Mouse (Mus musculus) neural tube, embryonic 13.5 days (tissue): ENCODE results near the gene Sppl2a. TPM values are rescaled to one million over a fixed set of nuclear protein-coding genes. Genes with fewer than 3 reads are reported as not detected.
"Not testable (repeated sequence)": the region's sequence is repeated elsewhere in the genome, so short reads cannot be mapped to it uniquely, and the experiment has no call there.

Source experiments
- ATAC-seq: fragments of 200-750 bp; cut with Nextera tagmentation; 2 replicates; pipeline ENCODE4 v1.8.0; 2017; ENCODE audit warnings: low read depth, mild to moderate bottlenecking, moderate TSS enrichment, moderate library complexity
- H3K27ac ChIP-seq: fragments of 300-500 bp; sonication (generic); replicated peaks from 2 replicates; pipeline ENCODE4 v1.5.1; 2015; ENCODE audit warnings: moderate library complexity, mild to moderate bottlenecking, inconsistent platforms
- H3K27me3 ChIP-seq: fragments of 300-500 bp; sonication (generic); 2 replicates; pipeline ENCODE4 v1.6.1; 2015; ENCODE audit warnings: mild to moderate bottlenecking, inconsistent platforms
- H3K36me3 ChIP-seq: fragments of 300-500 bp; sonication (generic); 2 replicates; pipeline ENCODE4 v1.6.1; 2015; ENCODE audit warnings: mild to moderate bottlenecking, inconsistent platforms
- H3K4me1 ChIP-seq: fragments of 300-500 bp; sonication (generic); replicated peaks from 2 replicates; pipeline ENCODE4 v1.6.1; 2015; ENCODE audit warnings: inconsistent platforms
- H3K4me2 ChIP-seq: fragments of 300-500 bp; sonication (generic); 2 replicates; pipeline ENCODE4 v1.6.1; 2015; ENCODE audit warnings: inconsistent platforms, mild to moderate bottlenecking, moderate library complexity
- H3K4me3 ChIP-seq: fragments of 300-500 bp; sonication (generic); 2 replicates; pipeline ENCODE4 v1.5.1; 2015; ENCODE audit warnings: mild to moderate bottlenecking, inconsistent platforms
- H3K9ac ChIP-seq: fragments of 300-500 bp; sonication (generic); 2 replicates; pipeline ENCODE4 v1.6.1; 2015; ENCODE audit warnings: moderate library complexity, mild to moderate bottlenecking, inconsistent platforms
- H3K9me3 ChIP-seq: fragments of 300-500 bp; sonication (generic); 2 replicates; pipeline ENCODE4 v1.6.1; 2016; ENCODE audit warnings: inconsistent platforms
- WGBS: fragments of 180-500 bp; shearing (Covaris S2); methylation state at CpG from one replicate; pipeline ENCODE4 v1.1.7; 2015; 5-methylcytosine and 5-hydroxymethylcytosine counted together
- polyA plus RNA-seq: library from polyadenylated mRNA; unstranded; fragments of >200 nt; fragmentation: Nextera tagmentation; extraction: Ambion mirVana; gene quantifications from 2 replicates; pipeline ENCODE4 v1.2.1, GENCODE M21; 2015

The Sppl2a gene
- polyA plus RNA-seq, 1 experiment from 2014 or later: 28.5 TPM

DNA sequence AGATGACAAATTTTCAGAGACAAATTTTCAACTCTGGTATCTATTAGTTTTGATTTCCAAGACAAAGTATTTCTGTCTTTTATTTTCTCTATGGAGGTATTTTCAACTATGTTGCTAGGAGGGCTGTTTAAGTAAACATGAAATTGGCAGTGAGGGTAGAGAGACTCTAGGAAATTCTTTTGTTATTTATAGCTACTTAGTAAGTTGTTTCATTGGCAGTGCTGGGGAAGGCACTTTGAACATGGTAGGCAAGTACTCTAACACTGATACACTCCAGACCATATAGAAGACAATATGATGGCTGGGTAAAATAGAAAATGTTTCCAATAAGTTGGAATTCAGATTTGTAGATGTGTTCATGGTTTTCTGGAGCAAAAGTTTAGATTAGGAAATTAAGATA, 41.3 kb downstream of the Sppl2a start:
- Histone ChIP-seq H3K4me3 (no peak overlapping the region), H3K4me2 (no peak overlapping the region), H3K9me3 (no peaks in the 10 kb centered on the region), H3K27ac (no peak overlapping the region), H3K27me3 (no peaks in the 10 kb centered on the region), H3K36me3 (peaks cover 12% of the 10 kb centered on the region), H3K4me1 (no peaks in the 10 kb centered on the region), H3K9ac (no peak overlapping the region)
- no peak for ATAC-seq

DNA sequence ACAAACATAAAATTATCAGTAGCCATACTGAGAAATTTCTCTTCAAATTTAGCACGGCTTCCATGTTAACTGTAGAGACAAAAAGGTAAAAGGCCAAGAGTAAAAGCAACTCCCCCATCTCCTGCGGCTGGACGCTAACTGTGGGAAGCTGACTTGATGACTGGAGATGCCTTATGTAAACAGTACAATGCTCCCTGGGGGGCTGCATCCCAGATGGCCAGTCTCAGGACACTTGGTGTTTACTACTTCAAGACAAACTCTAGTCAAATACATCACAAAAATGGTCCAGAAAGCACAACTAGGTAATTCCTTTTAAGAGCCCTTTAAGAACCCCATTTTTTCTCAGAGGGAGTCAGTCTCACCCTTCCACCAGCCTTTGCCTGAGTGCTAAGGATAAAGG, 45.9 kb downstream of the Sppl2a start:
- ATAC-seq: no peak
- Histone ChIP-seq H3K27me3 (no peaks in the 10 kb centered on the region), H3K9ac (no peak overlapping the region), H3K4me1 (no peaks in the 10 kb centered on the region), H3K27ac (no peak overlapping the region), H3K4me2 (no peak overlapping the region), H3K36me3 (peaks cover 1% of the 10 kb centered on the region; the same call in 1 of the 2 replicates), H3K9me3 (no peaks in the 10 kb centered on the region), H3K4me3 (no peak overlapping the region)
- WGBS: 59% methylated on average over 3 of the region's 3 CpGs

DNA sequence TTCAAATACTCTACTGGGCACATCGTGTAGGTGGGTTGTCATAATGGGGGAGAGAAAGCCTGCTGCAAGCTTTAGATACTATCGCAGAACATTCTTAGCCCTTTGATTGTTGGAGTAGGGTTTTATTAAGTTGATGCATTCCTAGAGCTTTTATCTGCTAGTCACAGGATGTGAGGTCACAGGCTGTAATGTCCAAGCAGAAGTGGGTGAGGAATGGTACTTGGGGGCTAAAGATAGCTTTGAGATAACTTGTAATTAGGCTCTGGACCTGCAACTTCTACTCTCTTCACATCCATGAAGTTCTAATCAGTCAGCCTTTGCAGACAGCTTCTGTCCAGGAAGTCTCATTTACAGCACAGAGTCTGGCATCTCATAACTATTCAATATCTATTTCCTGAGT, 47.2 kb downstream of the Sppl2a start:
- H3K4me1 ChIP-seq: no peaks in the 10 kb centered on the region
- no peak overlapping the region for H3K9ac ChIP-seq
- H3K36me3 ChIP-seq: no peaks in the 10 kb centered on the region
- H3K4me2 ChIP-seq: no peak overlapping the region
- H3K27ac ChIP-seq: no peak overlapping the region
- ATAC-seq: no peak
- H3K9me3 ChIP-seq: no peaks in the 10 kb centered on the region
- H3K27me3 ChIP-seq: no peaks in the 10 kb centered on the region
- H3K4me3 ChIP-seq: no peak overlapping the region
- WGBS: 82% methylated on average over 2 of the region's 2 CpGs

DNA sequence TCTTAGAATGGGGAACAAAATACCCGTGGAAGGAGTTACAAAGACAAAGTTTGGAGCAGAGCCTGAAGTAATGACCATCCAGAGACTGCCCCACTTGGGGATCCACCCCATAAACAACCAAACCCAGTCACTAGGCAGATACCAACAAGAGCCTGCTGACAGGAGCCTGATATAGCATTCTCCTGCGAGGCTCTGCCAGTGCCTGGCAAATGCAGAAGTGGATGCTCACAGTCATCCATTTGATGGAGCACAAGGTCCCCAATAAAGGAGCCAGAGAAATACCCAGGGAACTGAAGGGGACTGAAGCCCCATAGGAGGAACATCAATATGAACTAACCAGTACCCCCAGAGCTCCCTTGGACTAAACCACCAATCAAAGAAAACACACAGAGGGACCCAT, 50.3 kb downstream of the Sppl2a start:
- H3K9me3 ChIP-seq, ATAC-seq, H3K4me3 ChIP-seq, H3K27me3 ChIP-seq, H3K4me1 ChIP-seq, H3K9ac ChIP-seq, H3K27ac ChIP-seq, H3K4me2 ChIP-seq, H3K36me3 ChIP-seq: not testable (repeated sequence)
- WGBS: 69% methylated on average over 2 of the region's 2 CpGs

DNA sequence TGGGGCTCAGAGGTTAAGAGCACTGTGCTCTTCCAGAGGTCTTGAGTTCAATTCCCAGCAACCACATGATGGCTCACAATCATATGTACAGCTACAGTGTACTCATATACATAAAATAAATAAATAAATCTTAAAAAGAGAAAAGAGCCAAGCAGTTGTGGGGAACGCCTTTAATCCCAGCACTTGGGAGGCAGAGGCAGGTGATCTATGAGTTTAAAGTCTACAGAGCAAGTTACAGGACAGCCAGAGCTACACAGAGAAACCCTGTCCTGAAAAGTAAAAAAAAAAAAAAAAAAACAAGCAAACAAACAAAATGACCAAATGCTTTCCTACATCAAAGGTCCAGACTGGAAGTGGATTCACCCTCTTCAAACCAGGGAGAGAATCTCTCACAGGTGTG, 55.0 kb downstream of the Sppl2a start:
- no peaks in the 10 kb centered on the region for H3K9me3 ChIP-seq
- no peak overlapping the region for H3K4me2 ChIP-seq
- H3K27ac ChIP-seq: no peak overlapping the region
- no peaks in the 10 kb centered on the region for H3K27me3 ChIP-seq
- no peak overlapping the region for H3K4me3 ChIP-seq
- peaks cover 19% of the 10 kb centered on the region for H3K4me1 ChIP-seq
- ATAC-seq: no peak
- no peaks in the 10 kb centered on the region for H3K36me3 ChIP-seq
- WGBS: 88% methylated on average over 1 of the region's 1 CpGs
- no peak overlapping the region for H3K9ac ChIP-seq

DNA sequence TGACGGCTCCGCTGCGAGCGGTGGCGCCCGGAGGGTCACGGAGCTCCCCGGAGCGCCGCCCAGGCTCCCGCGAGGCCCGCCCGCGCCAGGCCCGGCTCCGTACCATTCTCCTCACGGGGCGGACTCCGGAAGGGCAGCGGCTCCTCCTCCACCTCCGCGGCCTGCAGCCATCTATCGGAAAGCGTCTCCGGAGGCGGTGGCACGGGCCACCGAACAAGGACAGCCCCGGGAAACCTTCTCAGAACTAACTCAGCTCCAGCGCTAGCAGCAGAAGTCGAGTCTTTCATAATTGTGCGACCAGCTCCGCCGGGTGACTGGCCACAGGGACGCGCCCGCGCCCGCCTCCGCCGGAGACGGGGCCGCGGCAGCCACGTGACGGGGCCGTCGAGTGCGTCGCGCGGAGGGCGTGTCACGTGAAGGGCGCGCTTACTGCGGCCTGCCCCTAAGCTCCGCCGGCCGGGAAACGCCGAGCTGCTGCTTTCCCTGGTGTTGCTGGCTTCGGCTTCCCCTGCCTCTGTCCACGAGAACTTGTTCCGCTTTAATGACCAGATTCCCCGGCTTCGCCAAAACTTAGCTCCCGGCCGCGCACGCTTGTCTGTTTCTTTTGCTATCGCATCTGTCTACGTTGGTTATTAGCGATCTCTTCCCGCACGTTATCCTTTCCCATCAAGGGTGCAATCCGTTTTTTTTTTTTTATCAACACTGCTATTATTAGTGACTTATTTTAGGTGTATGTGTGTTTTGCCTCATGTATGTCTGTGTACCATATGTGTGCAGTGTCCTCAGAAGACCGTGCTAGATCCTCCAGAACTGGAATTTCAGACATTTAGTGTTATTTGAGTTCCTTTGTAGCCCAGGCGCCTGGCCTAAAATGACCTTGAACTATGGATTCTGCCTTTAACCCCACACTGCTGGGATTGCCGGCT, 56.9 kb downstream of the Sppl2a start, which contains the start of gene Trpm7:
Gene Trpm7 (minus strand): TSS at position 360 of the 926 bp plus-strand sequence.
- no peaks in the 10 kb centered on the region for H3K9me3 ChIP-seq
- H3K36me3 ChIP-seq: no peaks in the 10 kb centered on the region
- H3K4me3 ChIP-seq: peak within 1 kb of the TSS; percentile 98
- H3K27ac ChIP-seq: peak within 1 kb of the TSS; percentile 97
- H3K27me3 ChIP-seq: no peaks in the 10 kb centered on the region
- H3K4me2 ChIP-seq: peak within 1 kb of the TSS; percentile 71
- ATAC-seq: peak; percentile 98
- H3K9ac ChIP-seq: peak within 1 kb of the TSS; percentile 93
- H3K4me1 ChIP-seq: peaks cover 23% of the 10 kb centered on the region
- WGBS: under 1% methylated on average over 81 of the region's 81 CpGs

DNA sequence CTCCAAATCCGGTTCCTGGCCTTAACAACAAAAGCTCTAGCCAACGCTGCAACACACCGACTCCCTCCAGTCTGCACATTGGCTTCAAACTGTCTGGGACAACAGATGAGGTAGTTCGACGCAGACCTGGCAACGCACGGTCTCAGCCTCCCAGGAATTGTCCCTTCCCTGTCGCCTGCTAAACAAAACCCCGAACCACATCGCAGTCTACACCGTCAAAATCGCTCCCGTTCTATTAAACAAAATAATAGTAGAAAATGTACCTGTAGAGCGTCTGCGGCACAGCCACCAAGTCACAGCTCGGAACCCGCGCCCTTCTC, 57.6 kb downstream of the Sppl2a start:
- ATAC-seq: peak; percentile 81
- 0% methylated on average over 18 of the region's 18 CpGs for WGBS

DNA sequence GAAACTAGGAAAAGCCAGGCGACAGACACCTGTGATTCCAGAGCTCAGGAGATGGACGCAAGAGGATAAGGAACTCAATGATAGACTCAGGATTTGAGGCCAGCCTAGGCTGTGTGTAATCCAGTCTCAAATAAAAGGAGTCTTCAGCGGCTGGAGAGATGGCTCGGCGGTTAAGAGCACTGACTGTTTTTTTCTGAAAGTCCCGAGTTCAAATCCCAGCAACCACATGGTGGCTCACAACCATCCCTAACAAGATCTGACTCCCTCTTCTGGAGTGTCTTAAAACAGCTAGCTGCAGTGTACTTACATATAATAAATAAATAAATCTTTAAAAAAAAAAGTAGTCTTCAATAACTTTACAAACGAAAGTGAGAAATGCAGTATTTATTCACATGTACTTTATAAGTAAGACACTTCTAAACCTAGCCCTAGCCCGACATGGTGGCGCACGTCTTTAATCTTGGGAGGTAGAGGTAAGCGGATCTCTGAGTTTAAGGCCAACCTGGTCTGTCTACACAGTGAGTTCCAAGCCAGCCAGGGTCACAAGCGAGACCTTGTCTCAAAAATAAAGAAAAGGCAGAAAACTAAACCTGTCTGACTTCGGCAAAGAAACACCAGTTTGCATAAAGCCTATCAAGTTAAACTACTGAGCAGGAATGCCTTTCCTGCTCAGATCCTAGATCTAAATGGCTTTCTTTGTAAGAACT, 58.1 kb downstream of the Sppl2a start:
- Histone ChIP-seq H3K36me3 (no peaks in the 10 kb centered on the region), H3K4me3 (peak overlapping the region; percentile 98), H3K4me1 (peaks cover 23% of the 10 kb centered on the region), H3K9ac (peak overlapping the region; percentile 93), H3K4me2 (peak overlapping the region; percentile 71), H3K27me3 (no peaks in the 10 kb centered on the region), H3K27ac (peak overlapping the region; percentile 97), H3K9me3 (no peaks in the 10 kb centered on the region)
- ATAC-seq: no peak
- WGBS: 27% methylated on average over 13 of the region's 13 CpGs

More for the DNA sequence above, 57.6 kb downstream of the Sppl2a start:
- Histone ChIP-seq H3K4me2 (peak overlapping the region; percentile 71), H3K9me3 (no peaks in the 10 kb centered on the region), H3K4me3 (peak overlapping the region; percentile 98), H3K4me1 (peaks cover 23% of the 10 kb centered on the region), H3K9ac (peak overlapping the region; percentile 93), H3K36me3 (no peaks in the 10 kb centered on the region), H3K27ac (peak overlapping the region; percentile 97), H3K27me3 (no peaks in the 10 kb centered on the region)

DNA sequence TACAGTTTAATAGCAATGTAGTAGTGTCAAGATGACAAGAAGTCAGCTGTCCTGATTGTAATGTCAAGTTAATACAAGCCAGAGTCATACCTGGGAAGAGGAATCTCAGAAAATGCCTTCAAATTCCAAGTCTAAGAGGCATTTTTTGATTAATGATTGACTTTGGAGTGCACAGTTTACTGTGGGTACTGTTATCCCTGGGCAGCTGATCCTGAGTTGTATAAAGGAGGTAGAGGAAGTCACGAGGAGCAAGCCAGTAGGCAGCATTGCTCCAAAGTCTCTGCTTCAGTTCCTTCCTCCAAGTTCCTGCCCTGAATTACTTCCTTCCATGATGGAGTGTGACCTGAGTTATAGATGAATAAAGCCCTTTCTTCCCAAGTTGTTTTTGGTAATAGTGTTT, 66.7 kb downstream of the Sppl2a start:
- H3K4me1 ChIP-seq: no peaks in the 10 kb centered on the region
- 85% methylated on average over 1 of the region's 1 CpGs for WGBS
- H3K4me2 ChIP-seq: no peak overlapping the region
- H3K9me3 ChIP-seq: no peaks in the 10 kb centered on the region
- no peak for ATAC-seq
- no peak overlapping the region for H3K4me3 ChIP-seq
- no peaks in the 10 kb centered on the region for H3K36me3 ChIP-seq
- H3K9ac ChIP-seq: no peak overlapping the region
- H3K27ac ChIP-seq: no peak overlapping the region
- no peaks in the 10 kb centered on the region for H3K27me3 ChIP-seq

DNA sequence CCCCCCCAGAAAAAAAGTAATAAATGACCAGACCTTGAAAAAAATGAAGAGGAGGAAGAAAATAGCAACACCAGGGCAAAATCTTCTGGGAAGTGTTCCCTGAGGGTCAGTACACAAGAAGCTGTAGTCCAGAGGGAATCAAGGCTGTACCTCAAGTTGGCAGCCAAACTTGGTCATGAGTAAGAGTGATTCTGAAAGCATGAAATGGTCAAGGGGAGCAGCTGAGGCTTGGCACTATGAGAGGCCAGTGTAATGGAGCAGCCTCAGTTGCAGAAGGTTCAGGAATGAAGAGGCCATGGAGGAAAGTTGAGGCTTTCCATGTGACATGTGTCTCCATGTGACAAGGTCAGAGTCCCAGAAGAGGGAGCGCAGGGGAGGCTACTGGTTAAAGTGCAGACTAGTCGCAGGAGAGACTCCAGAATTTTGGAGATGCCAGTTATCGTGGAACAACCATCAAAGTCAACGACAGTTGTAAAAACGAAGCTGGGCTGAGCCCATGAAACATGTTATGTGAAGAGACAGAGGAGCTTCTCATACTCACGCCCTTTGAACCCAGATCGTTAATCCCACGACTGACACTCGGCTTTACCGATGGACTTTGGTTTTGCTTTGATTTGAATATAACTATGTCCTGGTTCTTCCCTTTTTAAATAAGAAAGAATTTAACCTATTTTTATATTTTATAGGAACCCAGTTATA, 67.4 kb downstream of the Sppl2a start:
- H3K4me1 ChIP-seq: no peaks in the 10 kb centered on the region
- ATAC-seq: no peak
- no peaks in the 10 kb centered on the region for H3K27me3 ChIP-seq
- H3K36me3 ChIP-seq: no peaks in the 10 kb centered on the region
- H3K27ac ChIP-seq: no peak overlapping the region
- H3K9ac ChIP-seq: no peak overlapping the region
- H3K4me2 ChIP-seq: no peak overlapping the region
- no peak overlapping the region for H3K4me3 ChIP-seq
- no peaks in the 10 kb centered on the region for H3K9me3 ChIP-seq
- 88% methylated on average over 10 of the region's 10 CpGs for WGBS

DNA sequence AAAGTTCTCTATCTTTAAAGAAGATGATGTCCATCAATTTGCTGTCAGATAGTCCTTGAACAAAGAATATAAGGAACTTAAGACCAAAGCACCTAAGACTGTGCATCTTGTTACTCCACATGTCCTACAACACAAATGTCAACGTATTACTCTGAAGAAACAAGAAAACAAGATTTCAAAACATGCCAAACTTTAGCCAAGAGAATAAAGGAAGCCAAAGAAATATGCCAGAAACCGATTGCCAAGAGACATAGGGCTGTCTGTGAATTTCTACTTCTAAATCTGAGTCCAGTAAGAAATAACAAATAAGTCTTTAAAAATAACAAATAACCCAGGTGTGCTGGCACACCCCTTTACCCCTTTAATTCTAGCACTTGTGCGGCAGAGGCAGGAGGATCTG, 68.0 kb downstream of the Sppl2a start:
- H3K4me3 ChIP-seq: no peak overlapping the region
- no peak overlapping the region for H3K4me2 ChIP-seq
- no peak for ATAC-seq
- no peaks in the 10 kb centered on the region for H3K36me3 ChIP-seq
- H3K27ac ChIP-seq: no peak overlapping the region
- no peaks in the 10 kb centered on the region for H3K9me3 ChIP-seq
- no peak overlapping the region for H3K9ac ChIP-seq
- H3K27me3 ChIP-seq: no peaks in the 10 kb centered on the region
- WGBS: 91% methylated on average over 3 of the region's 3 CpGs
- H3K4me1 ChIP-seq: no peaks in the 10 kb centered on the region

DNA sequence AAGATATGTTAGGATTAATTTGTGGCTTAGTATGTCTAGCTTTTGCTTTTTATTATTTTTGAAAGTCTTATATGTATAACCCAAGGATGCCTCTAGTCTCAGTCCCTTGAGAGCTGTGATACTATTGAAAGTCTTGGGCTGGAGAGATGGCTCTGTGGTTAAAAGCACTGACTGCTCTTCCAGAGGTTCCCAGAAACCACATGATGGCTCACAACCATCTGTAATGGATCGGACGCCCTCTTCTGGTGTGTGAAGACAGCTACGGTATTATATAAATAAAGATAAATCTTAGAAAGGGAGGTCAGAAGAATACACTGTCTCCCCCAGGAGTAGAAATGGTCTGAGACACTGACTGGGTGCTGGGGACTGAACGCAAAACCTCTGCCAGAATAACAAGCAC, 88.3 kb downstream of the Sppl2a start:
- Histone ChIP-seq H3K4me2 (no peak overlapping the region), H3K27me3 (no peaks in the 10 kb centered on the region), H3K9me3 (no peaks in the 10 kb centered on the region), H3K36me3 (peaks cover 50% of the 10 kb centered on the region), H3K4me3 (no peak overlapping the region), H3K27ac (no peak overlapping the region), H3K4me1 (no peaks in the 10 kb centered on the region), H3K9ac (no peak overlapping the region)
- 88% methylated on average over 4 of the region's 4 CpGs for WGBS
- no peak for ATAC-seq
